Mouse (Mus musculus) CH12.LX (cell line): ENCODE data around the gene Babam2.

ENCODE experiments used
- BHLHE40 ChIP-seq: IDR thresholded peaks from 2 replicates; pipeline ENCODE4 v1.6.1; 2011; ENCODE audit warnings: mild to moderate bottlenecking, low read depth, low read length, improper control_type of control experiment
- CTCF ChIP-seq, 2 experiments: IDR thresholded peaks in 1 of 2; conservative IDR thresholded peaks in 1 of 2; 2 replicates each; pipeline ENCODE4 v1.5.1; 2011 to 2012; ENCODE audit warnings: low read depth in 2 of 2, low read length in 2 of 2, improper control_type of control experiment in 1 of 2, inconsistent platforms in 1 of 2, mild to moderate bottlenecking in 1 of 2, moderate library complexity in 1 of 2
- EP300 ChIP-seq: IDR thresholded peaks from 2 replicates; pipeline ENCODE4 v1.6.1; 2011; ENCODE audit warnings: low read length, improper control_type of control experiment
- MAX ChIP-seq: IDR thresholded peaks from 2 replicates; pipeline ENCODE4 v1.6.1; 2011; ENCODE audit warnings: low read length, improper control_type of control experiment
- MAZ ChIP-seq: IDR thresholded peaks from 2 replicates; pipeline ENCODE4 v1.6.1; 2012; ENCODE audit warnings: low read depth, mild to moderate bottlenecking, inconsistent platforms, low read length, improper control_type of control experiment, moderate library complexity
- POLR2A ChIP-seq: IDR thresholded peaks from 2 replicates; pipeline ENCODE4 v1.6.1; 2011; ENCODE audit warnings: low read depth, mild to moderate bottlenecking, improper control_type of control experiment, low read length
- TCF12 ChIP-seq: IDR thresholded peaks from 2 replicates; pipeline ENCODE4 v1.6.1; 2014; ENCODE audit warnings: low read depth, mild to moderate bottlenecking, inconsistent platforms, low read length, improper control_type of control experiment
- ZKSCAN1 ChIP-seq: IDR thresholded peaks from 2 replicates; pipeline ENCODE4 v1.6.1; 2012; ENCODE audit warnings: low read depth, inconsistent platforms, low read length, improper control_type of control experiment, borderline replicate concordance

DNA sequence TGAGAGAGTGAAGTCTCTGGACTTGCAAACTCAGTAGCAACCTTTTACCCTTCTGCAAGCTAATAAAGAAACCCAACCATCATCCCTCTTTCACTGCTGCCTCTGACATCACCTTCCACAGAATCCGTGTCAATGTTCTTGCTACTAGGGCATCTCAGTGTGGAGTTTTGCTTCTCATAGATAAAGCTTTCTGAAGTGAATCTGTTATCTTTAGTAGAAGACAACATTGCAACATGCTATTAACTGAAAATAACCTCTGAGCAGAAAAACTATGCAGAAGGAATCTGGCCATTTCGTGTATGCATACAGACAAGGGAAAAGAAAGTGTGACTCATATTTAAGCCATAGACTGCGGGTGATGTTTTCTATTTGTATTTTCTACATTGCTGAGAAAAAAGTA is 168.6 kb downstream of the Babam2 start:
- TF ChIP-seq ZKSCAN1 (no peak), POLR2A (no peak), MAX (no peak), BHLHE40 (no peak), EP300 (no peak), MAZ (no peak), TCF12 (no peak), CTCF (conservative IDR thresholded peaks at IDR 0.05 in 1 of 2, IDR thresholded peaks at IDR 0.05 in 1 of 2; ENCODE audit: low read depth in 2 of 2, low read length in 2 of 2) (no peak)
